Mouse (Mus musculus): ENCODE data around the gene Sigirr. TPM values are rescaled to one million over a fixed set of nuclear protein-coding genes. Genes with fewer than 3 reads are reported as not detected.

The Sigirr gene
- polyA plus RNA-seq (2016; fragmentation: Nextera tagmentation; extraction: Ambion mirVana) = 1.6 and 1.7 TPM in 2 replicates

DNA sequence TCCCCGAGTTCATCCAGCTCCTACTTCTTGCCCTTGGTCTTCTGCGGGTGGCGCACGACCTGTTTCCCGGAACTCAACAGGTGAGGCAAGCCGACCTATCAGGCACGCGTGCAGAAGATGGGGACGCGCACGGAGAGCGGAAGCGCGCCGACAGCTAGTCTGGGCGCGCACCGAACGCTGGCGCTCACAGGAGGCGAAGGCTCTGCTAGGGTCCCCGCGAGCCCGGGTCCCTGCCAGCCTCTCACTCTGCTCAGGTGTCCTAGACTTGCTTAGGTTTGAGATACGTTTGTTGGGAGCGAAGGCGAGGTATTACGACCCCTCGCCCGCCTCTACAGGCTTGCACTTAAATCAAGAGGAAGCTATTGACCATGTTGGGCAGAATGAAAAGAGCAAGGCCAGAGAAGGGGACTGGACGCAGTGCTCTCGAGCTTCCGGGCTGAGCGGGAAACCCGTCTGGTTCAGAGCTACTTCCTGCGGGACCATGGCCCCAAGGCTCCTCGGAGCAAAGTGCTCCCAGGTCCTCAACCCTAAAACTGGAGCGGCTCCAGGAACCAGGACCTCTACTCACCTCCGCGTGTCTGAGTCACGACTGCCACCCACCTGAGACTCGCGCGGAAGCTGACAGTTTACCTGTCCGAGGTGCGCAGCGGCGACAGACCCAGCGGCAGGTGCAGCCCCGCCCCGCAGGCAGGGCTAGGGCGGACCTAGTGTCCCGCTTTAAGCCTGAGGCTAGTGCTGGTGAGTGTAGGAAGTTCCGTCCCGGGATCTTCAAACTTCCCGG lies at the start of gene Sigirr:
Gene Sigirr, minus strand, starts transcription at position 662 of the 781 bp plus-strand sequence.
- Histone ChIP-seq H3K36me3 (no peaks in the 10 kb centered on the region), H3K9me3 (no peaks in the 10 kb centered on the region), H3K4me3 (peak within 1 kb of the TSS; percentile 40), H3K4me1 (peaks cover 11% of the 10 kb centered on the region), H3K9ac (replicated peaks) (no peak within 1 kb of the TSS), H3K4me2 (replicated peaks) (peak within 1 kb of the TSS; percentile 56), H3K27me3 (peaks cover 60% of the 10 kb centered on the region), H3K27ac (replicated peaks) (no peak within 1 kb of the TSS)
- no peak for ATAC-seq (ENCODE audit: low FRiP score, low read depth)
- 2% methylated on average over 56 of the region's 56 CpGs for WGBS

GRCm38 (mm10) chr7:141148639-141149038 lies 48.3 kb upstream of the Sigirr start:
- ATAC-seq (ENCODE audit: low FRiP score, low read depth) = no peak
- WGBS = 80% methylated on average over 4 of the region's 4 CpGs
- no peak overlapping the region for H3K4me3 ChIP-seq
- H3K27ac ChIP-seq (replicated peaks) = no peak overlapping the region
- H3K4me1 ChIP-seq = no peaks in the 10 kb centered on the region
- peaks cover 53% of the 10 kb centered on the region for H3K36me3 ChIP-seq
- H3K27me3 ChIP-seq = no peaks in the 10 kb centered on the region
- no peak overlapping the region for H3K4me2 ChIP-seq (replicated peaks)
- no peak overlapping the region for H3K9ac ChIP-seq (replicated peaks)
- H3K9me3 ChIP-seq = no peaks in the 10 kb centered on the region

DNA sequence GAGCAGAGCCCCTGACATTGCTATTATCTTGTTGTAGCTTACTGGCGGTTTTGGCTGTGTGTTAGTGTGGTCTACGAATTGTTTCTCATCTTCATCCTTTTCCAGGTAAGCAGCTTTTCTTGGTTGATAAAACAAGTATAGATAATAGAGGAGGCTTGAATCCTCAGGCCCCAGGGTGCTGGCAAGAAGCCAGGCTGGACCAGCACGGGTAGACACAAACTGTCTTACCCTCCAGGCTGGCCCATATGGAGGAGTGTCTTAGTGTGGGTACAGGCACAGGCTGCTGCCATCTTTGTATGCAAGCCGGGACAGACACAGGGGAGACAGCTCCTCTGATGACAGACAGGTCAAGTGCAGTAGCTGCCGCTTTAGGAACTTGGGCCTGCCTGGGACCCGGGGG lies 46.7 kb upstream of the Sigirr start:
- H3K9me3 ChIP-seq = no peaks in the 10 kb centered on the region
- no peak overlapping the region for H3K4me3 ChIP-seq
- WGBS = 86% methylated on average over 6 of the region's 6 CpGs
- H3K9ac ChIP-seq (replicated peaks) = no peak overlapping the region; the same call in 1 of the 2 replicates
- peaks cover 48% of the 10 kb centered on the region for H3K36me3 ChIP-seq
- H3K27me3 ChIP-seq = no peaks in the 10 kb centered on the region
- ATAC-seq (ENCODE audit: low FRiP score, low read depth) = no peak
- no peak overlapping the region for H3K27ac ChIP-seq (replicated peaks)
- no peak overlapping the region for H3K4me2 ChIP-seq (replicated peaks)
- H3K4me1 ChIP-seq = no peaks in the 10 kb centered on the region

DNA sequence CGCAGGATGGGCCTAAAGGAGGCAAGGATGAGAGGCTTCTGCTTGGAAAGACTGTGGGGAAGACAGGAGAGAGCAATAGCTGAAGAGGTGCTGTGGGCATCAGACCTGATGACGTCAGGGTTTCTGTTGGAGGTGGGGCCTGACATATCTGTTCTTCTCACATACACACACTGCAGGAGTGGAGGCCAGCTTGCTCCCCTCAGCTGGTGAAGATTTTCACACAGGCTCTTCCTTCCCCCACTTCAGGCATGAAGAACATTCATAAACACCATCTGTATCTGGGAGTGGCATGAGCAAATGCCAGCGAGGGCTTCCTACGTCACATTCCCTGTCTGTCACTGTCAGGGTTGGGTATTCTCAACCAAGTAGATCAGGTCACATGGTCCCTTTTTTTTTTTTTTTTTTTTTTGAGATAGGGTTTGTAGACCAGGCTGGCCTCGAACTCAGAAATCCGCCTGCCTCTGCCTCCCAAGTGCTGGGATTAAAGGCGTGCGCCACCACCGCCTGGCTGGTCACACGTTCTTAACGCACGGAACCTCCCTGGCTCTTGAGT lies 45.7 kb upstream of the Sigirr start:
- Histone ChIP-seq H3K4me2 (replicated peaks) (no peak overlapping the region), H3K9me3 (no peaks in the 10 kb centered on the region), H3K4me1 (no peaks in the 10 kb centered on the region), H3K27me3 (no peaks in the 10 kb centered on the region), H3K27ac (replicated peaks) (no peak overlapping the region), H3K36me3 (peaks cover 39% of the 10 kb centered on the region), H3K4me3 (no peak overlapping the region), H3K9ac (replicated peaks) (no peak overlapping the region)
- 96% methylated on average over 12 of the region's 12 CpGs for WGBS
- ATAC-seq (ENCODE audit: low FRiP score, low read depth) = no peak

DNA sequence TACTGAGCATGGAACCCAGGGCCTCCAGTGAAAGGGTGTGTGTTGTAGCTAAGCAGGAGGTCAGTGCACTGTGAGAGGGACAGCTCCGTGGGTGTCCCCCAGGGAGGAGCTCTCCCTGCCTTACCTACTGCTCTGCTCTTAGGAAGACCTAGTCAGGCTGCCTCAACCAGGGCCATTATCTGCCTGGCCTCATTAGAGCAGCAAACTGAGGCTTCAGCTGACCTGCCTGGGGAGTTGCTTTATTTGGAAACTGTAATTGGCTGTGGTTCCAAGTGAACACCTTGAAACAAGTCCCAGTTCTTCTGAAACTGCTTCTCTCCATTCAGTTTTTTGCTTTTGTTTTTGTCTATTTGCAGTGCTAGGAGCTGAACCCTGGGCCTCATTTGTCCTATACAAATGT lies 45.0 kb upstream of the Sigirr start:
- H3K27ac ChIP-seq (replicated peaks) = no peak overlapping the region
- H3K9ac ChIP-seq (replicated peaks) = no peak overlapping the region
- H3K4me3 ChIP-seq = no peak overlapping the region
- H3K4me2 ChIP-seq (replicated peaks) = no peak overlapping the region
- no peaks in the 10 kb centered on the region for H3K9me3 ChIP-seq
- ATAC-seq (ENCODE audit: low FRiP score, low read depth) = no peak
- no peaks in the 10 kb centered on the region for H3K27me3 ChIP-seq
- WGBS = 71% methylated on average over 1 of the region's 1 CpGs
- H3K36me3 ChIP-seq = peaks cover 34% of the 10 kb centered on the region
- no peaks in the 10 kb centered on the region for H3K4me1 ChIP-seq

DNA sequence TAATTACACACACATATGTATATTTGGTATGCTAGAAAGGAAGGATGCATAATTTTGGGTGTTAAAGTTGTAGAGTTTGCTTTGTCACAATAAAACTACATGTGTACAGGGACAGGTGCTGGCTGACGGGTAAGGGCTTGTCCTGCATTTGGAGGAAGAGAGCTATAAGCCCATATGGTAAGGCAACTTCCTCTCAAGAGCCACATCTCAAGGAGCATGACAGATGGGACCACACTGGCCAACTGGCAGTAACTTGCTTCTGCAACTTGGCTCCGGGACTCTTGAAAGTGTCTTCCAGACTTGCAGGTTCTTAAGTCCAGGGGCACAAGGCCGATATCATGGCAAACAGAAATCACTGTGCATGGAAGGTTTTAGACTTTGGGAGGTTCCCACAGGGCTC lies 44.3 kb upstream of the Sigirr start:
- H3K9ac ChIP-seq (replicated peaks) = no peak overlapping the region
- H3K9me3 ChIP-seq = no peaks in the 10 kb centered on the region
- peaks cover 34% of the 10 kb centered on the region for H3K36me3 ChIP-seq
- no peak overlapping the region for H3K4me3 ChIP-seq
- no peak overlapping the region for H3K27ac ChIP-seq (replicated peaks)
- ATAC-seq (ENCODE audit: low FRiP score, low read depth) = no peak
- H3K4me2 ChIP-seq (replicated peaks) = no peak overlapping the region
- H3K4me1 ChIP-seq = no peaks in the 10 kb centered on the region
- WGBS = 93% methylated on average over 3 of the region's 3 CpGs
- no peaks in the 10 kb centered on the region for H3K27me3 ChIP-seq

DNA sequence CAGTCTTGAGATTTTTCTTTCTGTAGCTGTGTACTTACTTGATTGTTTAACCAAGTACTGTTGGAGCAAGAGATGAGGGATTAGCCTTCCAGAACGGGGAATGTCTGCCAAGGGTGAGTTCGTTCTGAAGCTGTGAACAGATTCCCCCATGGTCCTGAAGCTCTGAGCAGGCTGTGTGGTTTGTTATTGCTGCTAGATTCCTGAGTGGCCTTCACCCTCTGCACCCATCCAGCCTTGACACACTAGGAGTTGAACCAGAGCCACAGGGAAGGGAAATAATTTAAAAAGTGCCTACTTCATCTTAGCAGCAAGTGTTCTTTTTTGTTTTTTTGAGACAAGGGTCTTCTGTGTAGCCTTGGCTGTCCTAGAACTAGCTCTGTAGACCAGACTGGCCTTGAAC lies 43.5 kb upstream of the Sigirr start:
- no peak overlapping the region for H3K4me2 ChIP-seq (replicated peaks)
- no peaks in the 10 kb centered on the region for H3K4me1 ChIP-seq
- 83% methylated on average over 2 of the region's 2 CpGs for WGBS
- no peak overlapping the region for H3K4me3 ChIP-seq
- no peaks in the 10 kb centered on the region for H3K9me3 ChIP-seq
- H3K9ac ChIP-seq (replicated peaks) = no peak overlapping the region
- ATAC-seq (ENCODE audit: low FRiP score, low read depth) = no peak
- H3K36me3 ChIP-seq = peaks cover 34% of the 10 kb centered on the region
- no peaks in the 10 kb centered on the region for H3K27me3 ChIP-seq
- no peak overlapping the region for H3K27ac ChIP-seq (replicated peaks)

GRCm38 (mm10) chr7:141143112-141143511 lies 42.7 kb upstream of the Sigirr start:
- Histone ChIP-seq H3K9me3 (no peaks in the 10 kb centered on the region), H3K9ac (replicated peaks) (no peak overlapping the region), H3K36me3 (peaks cover 41% of the 10 kb centered on the region), H3K4me1 (no peaks in the 10 kb centered on the region), H3K27me3 (no peaks in the 10 kb centered on the region), H3K4me2 (replicated peaks) (no peak overlapping the region), H3K4me3 (no peak overlapping the region), H3K27ac (replicated peaks) (no peak overlapping the region)
- no peak for ATAC-seq (ENCODE audit: low FRiP score, low read depth)
- WGBS = 54% methylated on average over 5 of the region's 5 CpGs

DNA sequence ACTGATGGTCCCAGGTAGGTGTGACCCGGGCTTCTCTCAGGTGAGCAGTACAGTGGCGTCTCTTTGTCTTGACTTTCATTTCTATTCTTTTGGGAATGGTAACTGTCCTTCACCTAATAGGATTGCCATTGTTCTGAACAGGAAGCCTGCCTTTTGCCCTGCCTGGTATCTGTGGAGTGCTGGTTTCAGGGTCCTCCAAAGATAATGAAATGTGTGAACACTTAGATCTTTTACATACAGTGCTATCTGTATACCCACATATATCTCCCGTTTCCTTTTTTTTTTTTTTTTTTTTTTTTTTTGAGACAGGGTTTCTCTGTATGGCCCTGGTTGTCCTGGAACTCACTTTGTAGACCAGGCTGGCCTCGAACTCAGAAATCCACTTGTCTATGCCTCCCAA lies 41.0 kb upstream of the Sigirr start:
- peaks cover 46% of the 10 kb centered on the region for H3K36me3 ChIP-seq

GRCm38 (mm10) chr7:141131904-141132755 lies 31.8 kb upstream of the Sigirr start:
- peaks cover 22% of the 10 kb centered on the region for H3K36me3 ChIP-seq
- 61% methylated on average over 12 of the region's 12 CpGs for WGBS
- peak overlapping the region; percentile 80 for H3K4me3 ChIP-seq
- H3K9ac ChIP-seq (replicated peaks) = peak overlapping the region; percentile 94
- H3K4me1 ChIP-seq = peaks cover 18% of the 10 kb centered on the region
- H3K4me2 ChIP-seq (replicated peaks) = peak overlapping the region; percentile 91
- peaks cover 8% of the 10 kb centered on the region for H3K27me3 ChIP-seq
- H3K27ac ChIP-seq (replicated peaks) = no peak overlapping the region
- H3K9me3 ChIP-seq = no peaks in the 10 kb centered on the region
- no peak for ATAC-seq (ENCODE audit: low FRiP score, low read depth)

More for the DNA sequence above, 41.0 kb upstream of the Sigirr start:
- WGBS = 94% methylated on average over 4 of the region's 4 CpGs
- no peak overlapping the region for H3K4me2 ChIP-seq (replicated peaks)
- H3K9me3 ChIP-seq = no peaks in the 10 kb centered on the region
- no peak overlapping the region for H3K9ac ChIP-seq (replicated peaks)
- no peak overlapping the region for H3K4me3 ChIP-seq
- no peak for ATAC-seq (ENCODE audit: low FRiP score, low read depth)
- H3K27me3 ChIP-seq = no peaks in the 10 kb centered on the region
- no peaks in the 10 kb centered on the region for H3K4me1 ChIP-seq
- H3K27ac ChIP-seq (replicated peaks) = no peak overlapping the region

DNA sequence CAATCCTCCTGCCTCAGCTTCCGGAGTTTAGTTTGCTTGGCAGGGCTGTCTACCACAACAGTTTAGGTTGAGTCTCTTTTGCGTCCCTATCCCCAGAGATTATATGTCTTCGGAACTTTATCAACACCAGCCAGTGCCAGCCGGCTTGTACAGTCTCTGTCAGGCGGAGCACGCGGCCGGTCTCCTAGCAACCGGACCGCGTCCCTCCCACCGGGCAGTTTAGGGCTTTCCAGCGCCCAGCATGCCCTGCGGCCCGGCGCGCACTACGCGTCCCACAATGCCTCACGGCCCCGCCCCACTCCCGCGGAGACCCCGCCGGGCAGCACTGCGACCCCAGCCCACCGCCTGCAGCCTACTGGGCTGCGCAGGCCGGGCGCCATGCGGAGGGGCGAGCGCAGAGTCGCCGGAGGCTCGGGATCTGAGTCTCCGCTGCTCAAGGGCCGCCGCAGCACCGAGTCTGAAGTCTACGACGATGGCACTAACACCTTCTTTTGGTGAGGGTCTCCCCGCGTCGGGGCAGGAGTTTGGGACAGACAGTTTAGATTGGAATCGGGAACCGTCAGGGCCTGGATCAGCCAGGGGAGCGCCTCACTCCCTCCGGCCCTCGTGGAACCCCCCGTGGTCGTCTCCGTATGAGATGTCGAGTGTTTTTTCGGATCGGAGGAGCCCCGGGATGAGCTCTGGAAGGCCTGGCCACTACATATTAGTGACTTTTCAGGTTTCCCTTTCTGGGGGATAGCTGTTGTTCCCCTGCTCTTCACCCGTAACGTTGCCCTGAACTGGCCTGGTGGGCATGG lies 30.9 kb upstream of the Sigirr start:
- Histone ChIP-seq H3K4me2 (replicated peaks) (peak overlapping the region; percentile 91), H3K27me3 (peaks cover 8% of the 10 kb centered on the region), H3K4me3 (peak overlapping the region; percentile 80), H3K36me3 (peaks cover 13% of the 10 kb centered on the region), H3K9me3 (no peaks in the 10 kb centered on the region), H3K9ac (replicated peaks) (peak overlapping the region; percentile 94), H3K27ac (replicated peaks) (peak overlapping the region; percentile 61), H3K4me1 (peaks cover 18% of the 10 kb centered on the region)
- ATAC-seq (ENCODE audit: low FRiP score, low read depth) = peak; percentile 99
- WGBS = under 1% methylated on average over 59 of the region's 59 CpGs

All from midbrain, embryonic 12.5 days (tissue).